Mouse (Mus musculus) thymus, postnatal 4 days (tissue): ENCODE measurements around the gene Galt.

Experiments used
- DNase-seq: peaks from one replicate; pipeline ENCODE4 v3.0.0; 2021

Gene Galt

DNA sequence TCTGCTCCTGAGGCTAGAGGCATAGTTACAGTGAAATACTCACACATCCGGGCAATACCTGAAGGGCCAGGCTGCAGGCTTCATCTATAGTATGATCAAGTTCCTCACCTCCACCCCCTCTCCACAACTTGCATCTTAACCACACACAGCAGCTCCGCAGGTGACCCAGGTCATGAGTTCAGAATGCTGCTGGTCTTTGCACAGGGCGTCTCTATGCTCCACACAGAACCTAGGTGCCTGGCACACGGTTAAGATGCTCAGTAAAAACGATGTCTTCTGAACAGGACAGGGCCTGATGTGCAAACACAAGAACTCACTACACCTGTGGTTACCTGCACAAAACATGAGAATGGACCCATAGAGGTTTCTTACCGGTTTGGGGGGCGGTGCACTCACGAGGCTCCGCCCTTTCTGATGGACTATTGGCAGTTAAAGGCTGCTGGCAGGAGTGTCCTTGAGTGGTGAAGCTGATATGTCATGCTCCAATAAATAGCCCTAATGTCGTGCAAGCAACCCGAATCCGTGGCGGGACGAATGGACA, at the start of gene Galt:
TSS of gene Galt (plus strand) at position 432 of the 541 bp plus-strand sequence.
- DNase-seq: no peak

DNA sequence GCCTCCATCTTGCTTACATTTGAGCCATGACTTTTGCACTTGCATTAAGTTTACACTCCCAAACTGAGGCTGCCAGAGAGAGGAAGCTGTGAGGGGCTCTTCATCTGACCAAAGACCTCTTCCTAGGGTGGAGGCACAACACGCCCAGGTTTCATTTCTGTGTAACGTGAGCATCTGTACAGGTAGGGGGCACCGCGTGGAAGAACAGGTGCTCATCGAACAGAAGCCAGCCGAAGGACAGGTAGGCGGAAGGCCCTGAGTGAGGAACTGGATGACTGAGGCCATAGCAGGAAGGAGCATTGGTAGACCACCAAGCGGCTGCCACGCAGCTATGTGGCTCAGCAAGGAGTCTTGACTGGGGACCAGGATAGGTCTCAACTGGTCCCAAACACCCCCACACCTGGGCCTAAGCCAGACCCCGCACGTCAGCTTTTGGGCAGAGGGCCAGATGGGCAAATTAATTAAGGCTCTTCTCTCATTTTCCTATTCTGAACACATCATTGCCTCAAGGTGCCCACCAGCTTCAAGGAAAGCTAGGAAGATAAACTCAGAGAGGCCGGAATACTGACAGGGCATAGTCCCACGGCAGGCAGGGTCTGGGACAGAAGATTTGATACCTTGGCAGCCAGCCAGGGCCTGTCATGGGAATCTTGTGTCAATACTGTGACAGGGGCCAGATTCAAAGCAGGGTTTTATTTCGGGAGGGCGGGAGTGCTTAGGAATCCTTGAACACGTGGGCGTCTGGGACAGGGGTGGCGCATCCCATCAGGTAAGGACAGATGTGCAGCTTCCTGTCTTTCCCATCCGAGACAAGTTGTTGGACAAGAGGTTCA, 48.9 kb upstream of the Galt start:
- DNase-seq: peak; percentile 43

DNA sequence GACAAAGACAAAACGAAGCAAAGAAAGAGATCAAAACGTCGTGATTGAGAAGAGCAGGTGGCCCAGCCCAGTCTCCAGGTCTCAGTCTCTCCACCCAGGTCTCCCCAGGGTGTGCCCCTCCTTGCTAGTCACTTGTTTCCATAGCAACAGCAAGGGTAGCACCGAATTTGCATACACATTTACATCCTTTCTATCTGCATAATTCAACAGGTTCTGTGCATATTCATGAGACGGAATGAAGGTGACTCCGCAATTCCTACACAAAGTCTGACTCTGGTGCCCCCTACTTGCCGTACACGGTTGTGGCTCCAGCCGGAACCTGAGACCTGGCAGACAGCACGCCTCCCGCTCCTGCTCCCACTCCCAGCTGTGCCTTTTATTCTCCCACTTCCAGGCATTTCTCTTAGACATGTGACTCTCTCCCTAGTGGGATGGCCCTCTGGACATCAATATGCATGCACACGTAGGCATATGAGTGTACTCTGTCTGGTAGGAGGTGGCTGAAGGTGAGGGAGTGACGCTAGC, 48.0 kb upstream of the Galt start:
- DNase-seq: peak; percentile 81

DNA sequence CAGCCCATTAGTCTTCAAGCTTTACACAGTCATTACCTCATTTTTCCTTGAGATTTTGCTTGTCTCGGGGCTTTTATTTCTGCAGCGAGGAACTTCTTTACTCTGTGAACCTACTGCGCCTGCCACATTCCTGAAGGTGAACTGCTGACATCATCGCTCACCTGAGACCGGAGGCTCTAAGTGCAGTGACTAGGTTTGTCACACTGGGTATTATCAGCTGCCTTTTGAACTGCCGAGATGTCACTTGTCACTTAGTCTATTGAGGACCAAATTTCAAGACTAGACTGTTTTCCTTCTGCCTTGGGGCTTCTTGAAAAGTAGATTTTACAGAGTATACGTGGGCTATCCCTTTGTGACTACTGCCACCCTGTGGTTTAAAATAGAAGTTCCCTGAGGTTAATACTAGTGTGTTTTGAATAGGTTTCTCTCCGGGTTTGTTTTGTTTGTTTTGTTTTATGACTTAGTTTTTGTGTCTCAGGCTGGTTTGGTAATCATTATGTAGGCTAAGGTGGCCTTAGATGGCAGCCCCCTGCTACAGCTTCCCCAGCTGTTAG, 46.8 kb upstream of the Galt start:
- no peak for DNase-seq

DNA sequence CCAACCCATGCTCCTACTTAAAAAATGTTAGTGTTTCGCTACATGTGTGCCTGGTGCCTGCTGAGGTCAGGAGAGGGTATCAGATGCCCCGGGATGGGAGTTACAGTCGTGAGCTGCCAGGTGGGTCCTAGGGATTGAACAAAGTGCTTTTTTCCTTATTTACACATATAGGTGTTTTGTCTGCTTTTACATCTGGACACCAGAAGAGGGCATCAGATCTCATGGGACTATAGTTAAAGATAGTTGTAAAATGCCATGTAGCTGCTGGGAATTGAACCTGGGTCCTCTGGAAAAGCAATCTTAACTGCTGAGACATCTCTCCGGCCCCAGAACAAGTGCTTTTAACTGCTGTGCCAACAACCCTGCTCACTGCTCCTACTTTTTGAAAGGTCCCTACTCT, 44.8 kb upstream of the Galt start:
- no peak for DNase-seq

DNA sequence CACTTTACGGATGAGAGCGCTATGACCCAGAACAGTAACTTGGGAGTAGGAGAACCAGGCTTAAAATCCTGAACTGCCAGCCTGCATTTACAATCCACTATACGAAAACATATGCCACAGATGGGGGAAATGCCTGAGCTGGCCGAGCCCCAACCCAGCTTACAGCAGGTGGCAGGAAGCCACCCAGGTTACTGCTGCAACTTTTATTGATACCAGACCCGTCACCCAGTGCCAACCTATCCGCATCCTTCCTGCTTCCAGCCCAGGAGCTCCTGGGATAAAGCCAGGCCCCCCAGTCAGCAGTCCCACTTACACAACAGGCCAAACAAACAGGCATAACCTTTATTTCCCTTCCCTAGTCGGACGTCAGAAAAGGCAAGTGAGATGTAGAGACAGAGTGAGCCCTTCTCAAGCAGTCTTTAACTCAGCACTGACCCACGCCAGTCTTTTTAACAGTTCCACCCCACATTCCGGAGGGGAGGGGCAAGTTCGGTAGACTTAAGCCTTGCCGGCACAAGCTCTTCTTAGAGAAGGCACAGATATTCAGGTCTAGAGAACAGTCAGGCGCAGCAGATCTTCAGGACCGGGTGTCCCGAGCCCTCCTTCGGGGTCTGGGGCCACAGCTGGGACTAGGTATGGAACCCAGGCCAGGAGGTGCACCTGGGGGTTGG, 43.2 kb upstream of the Galt start:
- no peak for DNase-seq

DNA sequence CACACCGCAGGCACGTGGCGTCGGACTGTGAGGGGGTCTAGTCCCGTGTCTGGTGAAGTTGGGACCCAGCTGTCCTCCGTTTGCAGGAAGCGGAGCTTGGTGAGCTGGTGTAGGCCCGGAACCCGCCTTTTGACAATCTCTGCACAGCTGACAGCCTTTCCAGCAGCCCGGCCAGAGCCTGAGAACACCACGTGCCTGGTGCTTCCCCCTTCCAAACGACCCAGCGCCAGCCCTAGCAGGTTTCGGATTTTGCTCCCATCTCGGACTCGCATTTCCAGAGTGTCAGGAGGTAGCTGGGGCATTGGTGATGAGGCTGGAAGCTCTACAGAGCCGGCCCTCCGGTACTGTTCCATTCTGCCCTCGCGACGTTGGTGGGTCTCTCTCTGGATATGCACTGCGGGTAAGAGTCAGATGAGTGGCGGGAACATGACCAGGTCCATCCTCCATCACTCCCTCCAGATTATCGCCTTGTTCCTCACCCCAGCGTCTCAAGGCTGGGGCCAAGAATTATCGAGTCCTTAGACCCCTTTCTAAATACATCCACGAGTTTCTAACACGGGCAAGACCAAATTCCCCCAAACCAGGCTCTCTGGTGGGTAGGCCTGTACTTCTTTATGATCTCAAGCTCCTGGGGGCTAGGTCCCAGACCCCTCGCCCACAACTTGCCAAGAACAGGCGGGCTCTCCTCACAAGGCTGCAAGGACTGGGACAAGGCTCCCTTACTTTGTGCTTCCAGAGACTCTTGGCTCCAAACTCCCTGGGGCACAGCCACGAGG, 42.4 kb upstream of the Galt start:
- DNase-seq: no peak

DNA sequence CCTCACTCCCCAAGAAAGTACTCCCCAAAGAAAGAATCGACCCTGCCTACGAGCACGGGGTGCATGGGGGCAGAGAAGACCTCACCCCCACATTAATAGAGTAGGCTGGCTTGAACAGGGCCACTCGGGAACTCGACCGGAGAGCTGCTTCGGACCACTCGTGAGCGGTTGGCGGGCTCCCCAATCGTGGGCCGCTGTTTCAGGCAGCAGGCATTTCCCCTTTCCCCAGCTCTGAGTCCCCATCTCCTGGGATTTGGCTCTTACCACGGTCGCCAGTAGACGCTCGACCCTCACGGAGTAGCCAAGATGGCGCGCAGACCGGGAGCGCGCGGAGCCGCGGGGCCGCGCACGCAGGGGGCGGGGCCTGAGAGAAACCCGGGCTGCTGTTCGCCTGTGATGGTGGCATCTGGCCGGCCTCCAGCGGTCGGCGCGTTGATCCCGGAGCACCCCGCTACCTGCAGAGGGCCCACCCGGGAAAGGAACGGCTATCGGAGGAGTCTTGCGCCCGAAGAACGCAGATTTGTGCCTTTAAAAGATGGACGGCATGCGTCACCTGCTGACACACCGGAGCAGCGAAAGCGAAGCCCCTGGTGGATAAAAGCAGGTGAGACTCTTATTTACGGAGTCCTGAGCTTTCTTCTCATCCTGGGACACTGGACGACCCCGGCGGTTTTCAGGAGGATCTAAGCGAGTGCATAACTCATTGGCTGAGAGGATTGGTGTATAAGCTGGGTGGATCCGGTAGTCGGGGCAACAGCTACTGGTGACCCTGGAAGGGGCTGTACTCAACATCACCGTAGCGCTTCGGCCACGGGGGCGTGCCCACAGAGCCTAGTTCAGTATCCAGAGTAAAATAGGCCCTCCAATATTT, 41.6 kb upstream of the Galt start, which contains the start of gene Rpp25l:
TSS of gene Rpp25l (minus strand) at position 338 of the 871 bp plus-strand sequence.
- peak; percentile 90 for DNase-seq

DNA sequence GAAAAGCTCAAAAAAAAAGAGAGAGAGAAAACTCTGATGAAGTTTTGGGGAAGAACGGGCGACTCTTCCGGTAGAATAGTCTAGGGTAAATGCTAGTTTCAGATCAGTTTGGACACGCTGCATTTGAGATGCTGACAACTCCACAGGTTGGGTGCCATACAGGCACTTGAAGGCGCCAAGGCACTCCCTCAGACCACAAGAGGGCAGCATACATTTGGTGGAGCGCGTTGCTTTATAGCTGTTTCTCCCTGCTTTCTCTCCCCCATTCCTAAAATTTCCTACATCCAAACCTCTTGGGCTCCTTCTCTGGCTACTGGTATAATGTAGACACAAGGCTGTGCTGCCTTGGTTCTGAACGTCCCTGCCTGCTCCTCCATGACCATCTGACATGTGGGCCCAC, 40.8 kb upstream of the Galt start:
- DNase-seq: peak; percentile 68

DNA sequence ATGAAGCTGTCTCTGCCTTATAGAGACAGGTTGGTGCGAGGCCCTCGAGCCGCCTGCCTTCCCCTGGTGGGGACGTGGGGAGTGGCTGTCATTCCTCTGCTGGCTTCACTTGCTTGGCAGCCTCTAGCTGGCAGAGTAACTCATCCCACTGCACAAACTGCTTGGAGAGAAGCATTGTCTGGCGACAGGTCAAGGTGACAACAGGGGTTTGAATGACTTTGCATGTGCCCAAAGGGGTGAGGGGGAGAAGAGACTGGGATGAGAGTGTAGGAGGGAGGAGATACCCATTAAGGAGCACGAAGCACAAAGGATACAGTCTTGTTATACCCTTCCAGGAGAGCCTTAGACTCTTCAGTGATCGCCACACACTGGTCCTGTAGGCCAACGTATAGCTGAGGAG, 39.9 kb upstream of the Galt start:
- DNase-seq: no peak

DNA sequence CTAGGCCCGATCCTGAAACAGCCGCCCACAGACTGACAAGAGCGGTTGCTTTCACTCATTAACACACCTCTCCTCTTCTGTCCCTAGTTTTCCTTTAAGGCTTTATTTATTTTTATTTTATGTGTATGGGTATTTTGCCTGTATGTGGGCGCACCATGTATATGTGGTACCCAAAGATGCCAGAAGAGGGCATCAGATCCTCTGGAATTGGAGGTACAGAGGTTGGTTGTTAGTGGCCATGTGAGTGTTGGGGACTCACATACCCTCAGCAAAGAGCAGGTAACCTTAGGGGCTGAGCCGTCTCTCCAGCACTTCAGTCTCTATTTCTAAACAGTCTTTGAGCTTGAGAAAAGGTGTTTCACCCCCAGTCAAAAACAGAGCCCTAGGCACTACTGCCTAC, 39.4 kb upstream of the Galt start:
- peak; percentile 62 for DNase-seq

DNA sequence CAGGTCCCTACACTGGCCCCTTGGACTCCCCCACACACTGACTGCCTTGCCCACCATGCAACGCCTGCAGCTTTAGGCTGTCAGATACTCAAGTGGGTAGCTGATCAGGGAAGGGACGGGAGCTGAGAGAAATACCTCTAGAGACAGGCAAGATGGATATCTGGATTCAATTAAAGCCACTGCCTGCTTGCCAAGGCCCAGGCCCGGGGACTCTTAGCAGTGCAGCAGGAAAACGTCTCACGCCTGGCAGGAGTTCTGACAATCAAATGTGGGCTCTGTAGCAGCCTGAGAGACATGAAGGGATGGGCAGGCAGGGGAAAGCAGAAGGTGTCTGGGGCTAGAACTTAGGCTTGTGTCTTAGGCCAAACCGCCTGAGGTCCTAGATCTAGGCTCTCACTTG, 38.2 kb upstream of the Galt start:
- no peak for DNase-seq

DNA sequence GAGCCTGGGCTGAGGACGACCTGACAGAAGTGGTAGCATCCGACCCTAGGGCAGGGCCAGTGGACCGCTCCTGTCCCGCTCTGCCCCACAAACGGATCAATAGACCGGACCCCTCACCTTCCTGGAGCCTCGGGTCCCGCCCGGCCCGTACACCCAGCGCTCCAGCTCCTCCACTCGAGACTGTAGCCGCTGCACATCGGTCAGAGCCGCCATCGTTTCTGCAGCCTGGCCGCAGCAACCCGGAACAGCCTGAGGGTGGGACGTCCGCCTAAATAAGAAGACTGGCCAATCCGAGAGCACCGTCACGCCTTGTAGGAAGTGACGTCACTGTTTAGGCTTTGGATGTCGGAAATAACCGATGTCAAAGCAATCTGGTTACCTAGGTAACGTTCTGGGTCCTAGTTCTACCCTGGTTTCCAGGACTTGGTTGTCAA, 32.1 kb upstream of the Galt start, which contains the start of gene Dctn3:
TSS of gene Dctn3 (minus strand) at position 253 of the 434 bp plus-strand sequence.
- DNase-seq: peak; percentile 81

DNA sequence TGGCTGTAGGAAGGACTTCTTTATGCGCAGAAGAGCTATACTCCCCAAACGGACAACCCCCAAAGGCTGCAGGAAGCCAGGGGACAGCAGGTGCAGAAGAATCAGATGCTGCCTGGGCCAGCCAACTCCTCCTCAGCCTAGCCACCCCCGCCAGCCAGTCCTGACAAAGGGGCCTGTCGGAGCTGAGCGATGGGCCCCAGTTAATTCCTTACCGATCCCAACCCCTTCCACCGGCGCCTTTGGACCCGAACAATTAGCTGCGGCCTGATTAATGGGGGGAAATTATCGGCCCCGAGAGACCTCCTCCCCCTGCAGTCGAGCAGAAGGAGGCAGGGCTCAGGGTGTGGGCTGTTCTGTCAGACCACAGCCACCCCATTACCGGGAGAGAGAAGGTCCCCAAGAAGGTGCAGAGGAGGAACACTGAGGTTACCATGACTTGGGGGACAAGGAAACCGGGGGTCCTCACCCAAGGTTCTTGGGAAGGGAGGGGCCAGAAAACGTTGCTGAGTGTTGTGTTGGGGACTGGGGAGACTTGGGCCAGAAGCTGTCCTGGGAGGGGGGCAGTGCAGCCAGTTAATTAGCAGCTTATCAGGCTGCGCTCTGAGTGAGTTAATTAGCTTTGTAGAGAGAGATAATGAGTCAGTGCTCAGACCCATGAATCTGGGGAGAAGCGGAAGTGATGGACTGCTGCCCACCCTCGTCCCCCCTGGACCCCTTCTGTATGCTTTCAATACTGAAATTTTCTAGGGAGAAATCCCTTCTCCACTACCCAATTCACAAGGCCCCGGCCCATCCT, 28.0 kb upstream of the Galt start:
- no peak for DNase-seq

DNA sequence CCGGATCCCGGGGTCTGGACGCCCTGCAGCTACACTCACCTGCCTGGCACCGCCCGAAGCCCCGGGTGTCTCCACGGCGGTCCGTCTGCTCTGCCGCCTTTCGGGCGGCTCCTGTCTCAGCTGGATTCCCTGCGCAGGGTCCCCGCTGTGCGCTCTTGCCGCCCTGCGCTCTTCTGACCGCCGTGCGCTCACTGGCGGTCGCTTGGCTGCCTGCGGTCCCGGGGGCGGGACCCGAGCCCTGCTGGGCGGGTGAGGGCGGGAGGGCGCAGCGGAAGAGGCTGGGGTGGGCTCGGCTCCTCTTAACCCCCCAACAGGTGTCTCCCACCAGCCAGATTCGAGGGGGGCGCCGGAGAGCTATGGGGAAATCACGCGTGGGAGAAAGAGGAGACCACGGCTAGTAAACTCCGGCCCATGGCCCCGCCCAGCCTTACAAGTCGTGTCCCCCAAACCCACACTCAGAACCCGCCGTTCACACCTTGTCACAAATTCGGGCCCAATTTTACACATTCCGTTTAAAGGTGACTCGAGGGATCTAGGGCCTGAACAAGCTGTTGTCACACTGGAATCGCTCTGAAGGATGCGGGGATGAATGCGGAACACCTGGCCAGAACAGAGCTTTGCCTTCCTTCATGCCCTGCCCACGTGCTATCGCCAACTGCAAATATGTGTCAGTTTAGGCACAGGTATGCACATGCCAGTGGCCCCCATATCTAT, 23.8 kb upstream of the Galt start, which contains the start of gene Arid3c:
TSS of gene Arid3c (minus strand) at position 91 of the 714 bp plus-strand sequence.
- peak; percentile 66 for DNase-seq

DNA sequence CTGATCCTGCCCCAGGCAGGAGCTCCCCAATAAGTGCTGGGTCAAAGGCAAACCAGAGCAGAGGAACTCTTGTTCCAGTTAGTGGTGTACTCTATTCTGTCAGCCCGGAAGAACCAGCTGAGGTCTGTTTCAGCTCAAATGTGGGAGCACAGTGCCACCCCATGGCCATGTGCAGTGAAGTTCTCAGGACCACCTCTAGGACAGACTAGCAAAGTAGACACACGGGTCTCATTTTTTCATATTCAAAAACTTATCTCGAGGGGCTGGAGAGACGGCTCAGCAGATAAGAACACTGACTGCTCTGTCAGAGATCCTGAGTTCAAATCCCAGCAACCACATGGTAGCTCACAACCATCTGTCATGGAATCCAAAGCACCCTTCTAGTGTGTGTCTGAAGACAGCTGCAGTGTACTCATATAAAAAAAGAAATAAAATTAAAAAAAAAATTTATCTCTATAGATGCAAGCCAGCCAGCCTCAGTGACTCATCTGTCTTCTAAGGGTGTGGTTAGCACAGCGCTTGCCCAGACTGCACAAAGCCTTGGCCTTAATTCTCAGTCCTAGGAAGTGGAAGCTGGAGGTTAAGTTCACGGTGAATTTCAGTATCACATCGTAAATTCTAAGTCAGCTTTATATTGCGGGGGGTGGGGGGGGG, 17.3 kb upstream of the Galt start:
- peak; percentile 84 for DNase-seq

DNA sequence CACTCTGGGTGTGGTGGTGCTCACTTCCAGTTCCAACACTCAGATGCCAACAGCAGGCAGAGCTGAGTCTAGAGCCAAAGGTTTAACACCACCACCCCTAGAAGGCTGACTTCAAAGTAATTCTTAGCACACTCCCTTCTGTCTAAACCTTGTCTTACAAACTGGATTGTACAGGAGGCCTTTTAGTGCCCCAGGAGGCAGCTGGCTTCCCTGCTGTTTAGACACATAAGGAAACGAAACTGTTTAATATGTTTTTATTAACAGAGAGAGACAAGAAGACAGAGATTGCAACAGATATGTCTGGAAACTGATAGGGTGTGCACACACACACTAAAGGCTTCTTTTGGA, 16.8 kb upstream of the Galt start:
- DNase-seq: no peak

DNA sequence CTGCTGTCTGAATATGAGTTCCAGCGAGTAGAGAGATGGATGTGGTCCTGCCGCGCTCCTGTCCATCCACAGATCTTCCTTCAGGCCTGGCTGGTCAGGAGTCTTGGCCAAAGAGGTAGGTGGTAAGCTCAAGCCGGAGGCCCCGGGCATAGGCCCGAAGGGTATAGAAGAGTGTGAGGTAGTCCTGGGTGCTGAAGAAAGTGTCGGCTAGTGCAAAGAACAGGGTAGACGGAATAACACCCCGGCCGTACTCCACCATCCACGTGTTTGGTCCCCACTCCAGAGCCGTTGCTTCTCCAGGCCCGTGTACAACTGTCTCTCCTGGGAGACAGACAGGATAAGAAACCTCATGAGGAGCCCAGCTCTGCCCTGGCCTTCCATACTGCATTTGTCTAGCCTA, 15.8 kb upstream of the Galt start:
- no peak for DNase-seq
